Comparison of ENCODE assay signal across 8 mouse cellular contexts in the genomic region with DNA sequence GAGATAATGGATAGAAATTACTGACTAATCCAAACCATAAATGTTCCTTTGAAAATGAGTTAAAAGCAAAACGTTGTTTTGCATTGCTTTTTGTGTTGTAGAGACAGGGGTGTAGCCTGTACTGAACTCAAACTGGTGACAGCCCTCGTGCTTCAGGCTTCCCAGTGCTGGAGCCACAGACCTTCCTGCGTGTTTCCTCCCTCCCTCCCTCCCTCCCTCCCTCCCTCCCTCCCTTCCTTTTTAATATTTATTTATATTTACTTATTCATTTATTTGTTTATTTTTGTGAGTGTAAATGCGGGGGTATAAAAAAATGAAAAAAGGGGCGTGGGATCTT. TPM values are rescaled to one million over a fixed set of nuclear protein-coding genes. Genes with fewer than 3 reads are reported as not detected.
DNase-seq lines count a peak whose midpoint lies in the region; ATAC-seq and TF ChIP-seq lines count a peak whose summit lies in the region.

No protein-coding gene starts in this region.

- H3K4me1 ChIP-seq in heart, embryonic 11.5 days (ENCODE audit: control insufficient read depth, insufficient read depth, low read length), result 0 out of 2 replicates have a peak, but pooled peaks cover 3% of the 10 kb centered on the region
- peaks cover 33% of the 10 kb centered on the region for H3K4me1 ChIP-seq in E14TG2a.4 (replicated peaks; ENCODE audit: low read depth, low read length)
- H3K4me1 ChIP-seq in forebrain, embryonic 16.5 days (replicated peaks; ENCODE audit: control insufficient read depth, insufficient read depth, low read length), result peaks cover 7% of the 10 kb centered on the region
- H3K4me1 ChIP-seq in liver, embryonic 16.5 days (ENCODE audit: control insufficient read depth, low read depth, low read length), result peaks cover 18% of the 10 kb centered on the region

- ATAC-seq in heart, embryonic 11.5 days (replicated peaks; ENCODE audit: insufficient number of reproducible peaks, low FRiP score, low TSS enrichment), result no peak
- ATAC-seq in forebrain, embryonic 16.5 days, result peak; percentile 38; the same call in 1 of the 2 replicates
- no peak for ATAC-seq in liver, embryonic 16.5 days (ENCODE audit: low read depth)

- H3K9ac ChIP-seq in heart, embryonic 11.5 days (ENCODE audit: low read depth, low read length), result peak overlapping the region; percentile 76
- H3K9ac ChIP-seq in forebrain, embryonic 16.5 days (replicated peaks; ENCODE audit: low read depth, low read length), result peak overlapping the region; percentile 58
- H3K9ac ChIP-seq in liver, embryonic 16.5 days (ENCODE audit: low read depth, low read length), result peak overlapping the region; percentile 66

- H3K4me3 ChIP-seq in heart, embryonic 11.5 days (ENCODE audit: low read depth, low read length), result peak overlapping the region; percentile 60
- H3K4me3 ChIP-seq in E14TG2a.4 (replicated peaks; ENCODE audit: low read length), result peak overlapping the region; percentile 80
- H3K4me3 ChIP-seq in forebrain, embryonic 16.5 days (replicated peaks; ENCODE audit: low read length), result peak overlapping the region; percentile 49
- H3K4me3 ChIP-seq in liver, embryonic 16.5 days (ENCODE audit: low read depth, low read length), result peak overlapping the region; percentile 63

- 11% methylated on average over 5 of the region's 5 CpGs for WGBS in heart, embryonic 11.5 days (ENCODE audit: insufficient replicate concordance)
- WGBS in forebrain, embryonic 16.5 days, result 9% methylated on average over 5 of the region's 5 CpGs
- 10% methylated on average over 5 of the region's 5 CpGs for WGBS in liver, embryonic 16.5 days (ENCODE audit: insufficient replicate concordance)

- peak overlapping the region; percentile 85 for H3K27ac ChIP-seq in heart, embryonic 11.5 days (ENCODE audit: low read depth, low read length)
- H3K27ac ChIP-seq in forebrain, embryonic 16.5 days (ENCODE audit: low read length), result peak overlapping the region; percentile 91
- no peak overlapping the region for H3K27ac ChIP-seq in liver, embryonic 16.5 days (ENCODE audit: low read length)

- no peak for DNase-seq in heart, postnatal 4 days
- DNase-seq in B cell, adult 2 months, result no peak
- no peak for DNase-seq in ovary, adult 18-20 months (ENCODE audit: low spot score)
- no peak for DNase-seq in cerebellum, adult 9-10 months

- H3K27me3 ChIP-seq in heart, embryonic 11.5 days (ENCODE audit: control insufficient read depth, insufficient read depth, low read length), result no peaks in the 10 kb centered on the region
- peaks cover 16% of the 10 kb centered on the region for H3K27me3 ChIP-seq in E14TG2a.4 (ENCODE audit: insufficient read depth, low read length)
- H3K27me3 ChIP-seq in forebrain, embryonic 16.5 days (replicated peaks; ENCODE audit: control insufficient read depth, insufficient read depth, low read length), result no peaks in the 10 kb centered on the region
- no peaks in the 10 kb centered on the region for H3K27me3 ChIP-seq in liver, embryonic 16.5 days (ENCODE audit: control insufficient read depth, insufficient read depth, low read depth, low read length)

- H3K4me2 ChIP-seq in heart, embryonic 11.5 days, result peak overlapping the region; percentile 74
- peak overlapping the region; percentile 59 for H3K4me2 ChIP-seq in forebrain, embryonic 16.5 days (ENCODE audit: low read length)
- peak overlapping the region; percentile 85 for H3K4me2 ChIP-seq in liver, embryonic 16.5 days (ENCODE audit: low read depth, low read length)

- no peak for TF ChIP-seq CTCF in E14TG2a.4 (conservative IDR thresholded peaks at IDR 0.05; ENCODE audit: low read length)

- H3K36me3 ChIP-seq in heart, embryonic 11.5 days (ENCODE audit: control insufficient read depth, insufficient read depth, low read length), result no peaks in the 10 kb centered on the region
- no peaks in the 10 kb centered on the region for H3K36me3 ChIP-seq in E14TG2a.4 (ENCODE audit: insufficient read depth, low read length)
- no peaks in the 10 kb centered on the region for H3K36me3 ChIP-seq in forebrain, embryonic 16.5 days (ENCODE audit: control insufficient read depth, insufficient read depth)
- no peaks in the 10 kb centered on the region for H3K36me3 ChIP-seq in liver, embryonic 16.5 days (ENCODE audit: control insufficient read depth, insufficient read depth)

- no peaks in the 10 kb centered on the region for H3K9me3 ChIP-seq in heart, embryonic 11.5 days (replicated peaks; ENCODE audit: control insufficient read depth, low read length)
- H3K9me3 ChIP-seq in E14TG2a.4 (ENCODE audit: low read length), result no peaks in the 10 kb centered on the region
- no peaks in the 10 kb centered on the region for H3K9me3 ChIP-seq in forebrain, embryonic 16.5 days (ENCODE audit: control insufficient read depth, low read length)
- no peaks in the 10 kb centered on the region for H3K9me3 ChIP-seq in liver, embryonic 16.5 days (replicated peaks; ENCODE audit: control insufficient read depth, low read length)

RNA-seq across cellular contexts. Expression of gene Hist1h2bj, which starts 8.5 kb away (rescaled TPM):
- 2.7 and 7.5 TPM in 2 replicates for polyA plus RNA-seq in heart, embryonic 11.5 days (2014; fragmentation: Nextera tagmentation; extraction: Ambion mirVana)
- total RNA-seq in heart, postnatal 4 days (2021), result 100 to 1,000 TPM; 284 to 295 TPM
- 2.1 and 3.1 TPM in 2 replicates for polyA plus RNA-seq in forebrain, embryonic 16.5 days (2015; fragmentation: Nextera tagmentation; extraction: Ambion mirVana)
- 13.4 and 22.7 TPM in 2 replicates for polyA plus RNA-seq in liver, embryonic 16.5 days (2015; fragmentation: Nextera tagmentation; extraction: Ambion mirVana)

RNA-seq across cellular contexts. Expression of gene Hist1h2ag, which starts 8.7 kb away (rescaled TPM):
- 12.3 and 19.7 TPM in 2 replicates for polyA plus RNA-seq in heart, embryonic 11.5 days (2014; fragmentation: Nextera tagmentation; extraction: Ambion mirVana)
- total RNA-seq in heart, postnatal 4 days (2021), result 100 to 1,000 TPM; 359 to 370 TPM
- 8.5 and 13.4 TPM in 2 replicates for polyA plus RNA-seq in forebrain, embryonic 16.5 days (2015; fragmentation: Nextera tagmentation; extraction: Ambion mirVana)
- polyA plus RNA-seq in liver, embryonic 16.5 days (2015; fragmentation: Nextera tagmentation; extraction: Ambion mirVana), result 13.1 and 20.8 TPM in 2 replicates

RNA-seq across cellular contexts. Expression of gene Hist1h4i, which starts 10.3 kb away (rescaled TPM):
- polyA plus RNA-seq in heart, embryonic 11.5 days (2014; fragmentation: Nextera tagmentation; extraction: Ambion mirVana), result 12.1 and 15.7 TPM in 2 replicates
- 100 to 1,000 TPM; 139 to 147 TPM for total RNA-seq in heart, postnatal 4 days (2021)
- polyA plus RNA-seq in forebrain, embryonic 16.5 days (2015; fragmentation: Nextera tagmentation; extraction: Ambion mirVana), result 14.0 and 14.5 TPM in 2 replicates
- polyA plus RNA-seq in liver, embryonic 16.5 days (2015; fragmentation: Nextera tagmentation; extraction: Ambion mirVana), result 47.5 and 58.3 TPM in 2 replicates

RNA-seq across cellular contexts. Expression of gene Hist1h2bk, which starts 15.8 kb away (rescaled TPM):
- 2.2 and 3.9 TPM in 2 replicates for polyA plus RNA-seq in heart, embryonic 11.5 days (2014; fragmentation: Nextera tagmentation; extraction: Ambion mirVana)
- 100 to 1,000 TPM; 416 to 424 TPM for total RNA-seq in heart, postnatal 4 days (2021)
- 3.3 TPM in 1 of 2 replicates, not detected in the other for polyA plus RNA-seq in forebrain, embryonic 16.5 days (2015; fragmentation: Nextera tagmentation; extraction: Ambion mirVana)
- 2.9 and 4.7 TPM in 2 replicates for polyA plus RNA-seq in liver, embryonic 16.5 days (2015; fragmentation: Nextera tagmentation; extraction: Ambion mirVana)

RNA-seq across cellular contexts. Expression of gene Hist1h2ah, which starts 16.1 kb away (rescaled TPM):
- polyA plus RNA-seq in heart, embryonic 11.5 days (2014; fragmentation: Nextera tagmentation; extraction: Ambion mirVana), result 10.1 TPM in 1 of 2 replicates, not detected in the other
- total RNA-seq in heart, postnatal 4 days (2021), result 100 to 1,000 TPM; 504 to 579 TPM
- not detected in 2 replicates for polyA plus RNA-seq in forebrain, embryonic 16.5 days (2015; fragmentation: Nextera tagmentation; extraction: Ambion mirVana)
- polyA plus RNA-seq in liver, embryonic 16.5 days (2015; fragmentation: Nextera tagmentation; extraction: Ambion mirVana), result 13.7 and 18.8 TPM in 2 replicates
